Mouse (Mus musculus): ENCODE data around the gene 4930503B20Rik. TPM values are rescaled to one million over a fixed set of nuclear protein-coding genes. Genes with fewer than 3 reads are reported as not detected.

The 4930503B20Rik gene
- polyA plus RNA-seq, 1 experiment from 2014 or later, result not detected

DNA sequence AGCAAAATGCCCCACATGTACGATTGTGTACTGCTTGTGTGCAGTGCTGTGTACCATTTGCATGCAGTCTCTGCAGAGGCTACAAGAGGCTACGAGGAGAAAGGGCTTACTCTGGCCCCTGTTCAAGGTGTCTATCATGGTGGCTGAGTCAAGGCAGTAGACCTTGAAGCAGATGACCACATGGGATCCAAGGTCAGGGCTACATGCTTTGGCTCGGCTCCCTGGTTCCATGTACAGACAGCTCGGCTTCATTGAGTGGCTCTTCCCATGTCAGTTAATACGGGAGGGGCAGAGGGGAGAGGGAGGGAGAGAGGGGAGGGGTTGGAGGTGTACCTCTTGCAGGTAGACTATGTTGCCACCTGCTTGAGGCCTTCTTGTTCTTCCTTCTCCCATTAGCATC, 1.3 kb upstream of the 4930503B20Rik start:
- DNase-seq (ENCODE audit: low spot score), result no peak

DNA sequence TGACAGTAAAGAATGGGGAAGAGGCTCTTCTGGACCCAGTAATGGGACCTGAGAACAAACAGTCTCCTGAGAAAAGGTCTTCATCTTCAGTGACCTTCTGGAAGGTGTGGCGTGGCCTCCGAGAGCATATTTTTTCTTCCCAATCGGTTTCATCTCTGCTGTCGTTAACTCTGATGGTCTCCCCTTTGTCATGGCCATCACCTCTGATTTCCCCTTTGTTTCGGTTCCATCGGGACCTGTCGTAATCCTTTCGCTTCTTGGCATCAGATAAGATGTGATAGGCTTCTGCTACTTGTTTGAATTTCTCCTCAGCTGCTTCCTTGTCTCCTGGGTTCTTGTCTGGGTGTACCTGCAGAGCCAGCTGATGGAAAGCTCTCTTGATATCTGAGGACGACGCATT, 401 bp downstream of the 4930503B20Rik start:
- no peak for DNase-seq (ENCODE audit: low spot score)

DNA sequence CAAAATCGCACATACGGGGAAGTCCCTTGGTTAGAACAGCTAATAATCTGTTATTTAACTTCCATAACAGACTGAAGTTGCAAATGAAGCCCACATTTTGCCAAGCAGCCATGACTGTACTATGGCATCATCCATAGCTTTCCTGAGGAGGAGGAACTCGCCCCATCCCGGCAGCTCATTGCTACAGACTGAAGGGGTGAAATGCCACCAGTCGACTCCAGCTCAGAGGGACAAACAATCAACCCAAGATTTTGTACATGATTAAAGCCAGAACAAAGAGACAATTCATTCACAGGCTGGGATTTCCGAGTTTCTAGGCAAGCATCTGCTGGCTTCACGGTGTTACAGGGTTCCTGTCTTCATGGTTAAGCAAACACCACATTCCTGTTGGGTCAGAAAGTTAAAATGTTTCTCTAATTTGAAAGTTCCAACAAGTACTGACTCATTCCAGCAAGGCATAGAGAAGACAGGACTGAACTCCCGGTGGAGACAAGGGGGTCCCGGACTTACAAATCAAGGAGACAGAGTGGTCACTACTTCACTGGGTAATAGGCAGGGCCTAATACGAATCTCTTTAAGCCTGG, 1.7 kb downstream of the 4930503B20Rik start:
- DNase-seq (ENCODE audit: low spot score), result no peak

DNA sequence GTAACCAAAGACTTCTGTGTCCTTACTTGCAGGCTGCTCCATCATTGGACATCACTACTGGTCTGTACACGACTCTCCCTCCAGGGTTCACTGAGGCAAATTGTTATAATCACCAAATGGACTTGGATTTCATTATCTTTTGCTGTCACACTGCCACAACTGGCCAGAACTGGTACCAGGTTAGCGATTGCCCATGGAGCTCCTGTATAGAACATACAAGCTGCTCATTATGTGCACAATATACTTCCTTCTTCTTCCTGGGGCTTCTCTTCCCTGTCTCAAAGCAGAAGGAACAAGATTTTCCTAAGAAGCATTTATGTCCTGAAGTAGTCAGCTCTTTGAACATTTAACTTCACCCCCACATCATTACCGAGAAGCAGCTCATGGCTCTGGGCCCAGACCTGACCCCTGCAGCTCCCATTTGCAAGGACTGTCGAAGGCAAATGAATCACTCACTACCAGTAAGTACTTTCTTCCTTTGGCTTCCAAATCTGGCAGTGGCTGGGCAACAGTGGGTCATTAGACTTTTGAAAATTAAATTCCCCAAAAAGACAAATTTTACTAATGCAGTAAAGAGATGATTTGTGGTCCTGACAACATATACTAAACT, 9.2 kb downstream of the 4930503B20Rik start:
- DNase-seq (ENCODE audit: low spot score), result no peak

DNA sequence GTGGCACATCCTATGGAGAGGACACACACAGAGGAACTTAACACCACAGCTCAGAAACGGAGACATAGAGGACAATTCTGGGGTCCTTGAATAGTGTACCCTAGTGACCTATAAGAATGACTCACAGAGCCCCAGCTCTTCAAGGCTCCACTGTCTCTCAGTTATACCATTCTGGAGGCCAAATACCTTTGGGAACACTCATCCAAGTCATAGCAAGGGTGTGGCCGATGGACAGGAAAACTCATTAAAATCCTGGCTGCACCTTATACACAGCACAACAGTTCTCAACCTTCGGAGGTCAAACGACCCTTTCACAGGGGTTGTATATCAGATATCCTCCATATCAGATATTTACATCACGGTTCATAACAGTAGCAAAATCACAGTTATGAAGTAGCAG, 18.6 kb downstream of the 4930503B20Rik start:
- DNase-seq (ENCODE audit: low spot score), result no peak

DNA sequence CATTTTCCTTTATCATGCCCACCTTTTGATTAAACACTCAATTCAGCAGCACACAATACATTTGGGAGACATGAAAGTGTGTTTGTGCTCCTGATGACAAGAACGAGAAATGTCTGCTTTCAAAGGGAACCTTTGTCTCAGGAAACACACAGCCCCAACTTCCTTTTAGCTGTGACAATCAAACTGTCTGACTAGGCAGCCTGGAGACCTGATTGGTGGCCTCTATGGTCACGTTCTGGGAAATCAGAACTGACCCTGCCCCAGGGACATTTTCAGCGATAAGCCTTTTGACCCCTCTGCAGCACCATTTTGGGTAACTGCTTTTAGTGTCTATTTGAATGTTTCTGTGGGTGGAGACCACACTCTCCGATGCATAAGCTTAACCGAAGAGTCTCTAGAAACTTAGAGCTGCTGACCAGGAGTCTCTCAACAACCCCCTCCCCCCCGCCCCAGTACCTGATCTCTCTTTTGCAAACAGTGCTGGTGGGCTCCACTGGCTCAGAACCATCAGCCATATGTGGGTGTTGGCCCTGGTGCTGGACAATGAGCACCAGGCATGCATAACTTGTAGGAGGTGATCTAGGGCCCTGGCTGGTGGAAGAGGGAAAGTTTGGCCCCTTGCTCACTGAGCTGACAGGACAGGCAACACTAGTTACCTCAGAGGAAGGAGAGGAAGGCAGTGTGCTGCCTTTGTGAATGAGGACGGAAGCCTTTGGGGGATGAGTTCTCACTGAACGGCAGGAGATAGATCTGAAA, 22.7 kb downstream of the 4930503B20Rik start:
- DNase-seq (ENCODE audit: low spot score), result no peak

DNA sequence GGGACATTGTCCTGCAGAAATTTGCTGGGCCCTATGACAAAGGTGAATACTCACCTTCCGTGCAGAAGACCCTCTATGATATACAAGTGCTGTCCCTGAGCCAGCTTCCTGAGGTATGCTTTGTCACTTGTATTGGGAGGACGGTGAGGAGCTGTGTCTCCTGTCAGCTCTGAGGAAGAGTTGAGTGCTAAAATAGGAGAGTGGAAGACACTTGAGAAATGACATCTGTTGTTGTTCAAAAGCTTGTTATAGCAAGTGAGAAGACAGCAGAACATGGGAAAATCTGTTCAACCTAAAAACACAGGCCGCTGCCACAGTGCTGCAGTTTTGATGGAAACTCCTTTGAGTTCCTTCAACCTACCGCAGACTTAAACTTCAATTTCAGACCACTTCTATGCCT, 25.4 kb downstream of the 4930503B20Rik start:
- DNase-seq (ENCODE audit: low spot score), result no peak

DNA sequence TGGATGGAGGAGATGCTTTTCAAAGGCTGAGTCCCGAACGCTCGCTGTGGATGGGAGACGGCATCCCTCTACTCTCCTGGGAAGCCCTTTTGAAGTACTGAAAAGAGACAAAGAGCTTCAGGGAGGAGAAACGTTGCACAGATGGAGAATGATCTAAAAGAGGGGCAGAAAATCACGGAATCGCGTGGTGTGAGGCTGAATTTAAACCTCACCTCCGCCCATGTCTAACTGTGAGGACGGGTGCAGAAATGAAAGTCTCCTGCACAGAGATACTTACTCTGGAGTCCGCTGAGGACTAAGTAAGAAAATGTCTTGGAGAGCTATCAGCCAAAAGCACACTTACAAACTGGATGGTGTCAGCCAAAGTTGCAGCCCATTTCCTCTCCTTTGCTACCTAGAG, 29.2 kb downstream of the 4930503B20Rik start:
- no peak for DNase-seq (ENCODE audit: low spot score)

DNA sequence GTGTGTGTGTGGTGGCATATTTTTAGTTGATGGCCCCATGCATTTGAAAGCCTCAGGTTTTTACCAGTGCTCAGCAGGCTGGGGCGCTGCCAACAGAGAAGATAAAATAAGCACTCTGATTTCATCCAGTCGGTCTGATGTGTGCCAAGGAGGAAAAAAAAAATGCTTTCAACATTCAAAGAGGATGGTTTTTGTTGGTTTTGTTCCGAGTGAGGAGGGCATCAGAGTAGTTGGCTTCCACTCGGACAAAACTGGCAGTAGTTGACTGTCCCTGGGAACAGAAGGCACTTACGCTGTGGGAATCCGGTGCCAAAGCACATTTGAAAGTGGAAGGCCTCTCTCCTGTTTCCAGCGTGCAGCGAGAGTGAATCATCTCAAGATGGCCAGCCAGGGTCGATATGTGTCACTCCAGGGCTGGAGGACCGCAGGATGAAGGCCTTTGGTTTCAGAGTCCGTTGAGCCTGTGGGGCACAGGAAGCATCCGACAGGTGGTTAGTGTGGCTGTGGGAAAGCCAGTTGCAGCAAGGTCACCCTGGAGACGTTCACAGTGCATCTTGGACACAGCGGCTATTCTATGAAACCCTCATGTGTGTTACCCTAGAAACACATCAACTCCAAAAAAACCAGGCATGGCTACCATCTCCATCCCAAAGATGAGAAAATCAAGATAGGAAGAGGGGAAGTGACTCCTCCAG, 30.4 kb downstream of the 4930503B20Rik start:
- no peak for DNase-seq (ENCODE audit: low spot score)

DNA sequence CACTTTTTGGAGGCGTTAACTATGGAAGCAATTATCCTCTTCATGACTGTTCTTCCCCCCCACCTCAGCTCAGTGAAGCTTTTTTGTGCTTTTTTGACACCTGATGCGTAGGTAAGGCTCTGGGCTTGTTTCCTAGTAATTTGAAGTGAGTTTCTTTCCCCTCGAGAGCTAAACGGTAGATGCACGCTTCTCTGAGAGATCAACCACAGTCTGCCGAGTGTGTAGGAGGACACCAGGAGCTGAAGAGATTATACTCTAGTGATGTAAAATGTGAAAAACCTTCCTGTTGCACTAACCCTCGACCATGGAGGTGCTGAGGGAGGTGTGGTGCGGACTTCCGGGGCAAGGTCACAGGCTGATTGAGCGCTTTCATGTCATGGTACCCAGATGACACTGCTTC, 31.0 kb downstream of the 4930503B20Rik start:
- DNase-seq (ENCODE audit: low spot score), result no peak

DNA sequence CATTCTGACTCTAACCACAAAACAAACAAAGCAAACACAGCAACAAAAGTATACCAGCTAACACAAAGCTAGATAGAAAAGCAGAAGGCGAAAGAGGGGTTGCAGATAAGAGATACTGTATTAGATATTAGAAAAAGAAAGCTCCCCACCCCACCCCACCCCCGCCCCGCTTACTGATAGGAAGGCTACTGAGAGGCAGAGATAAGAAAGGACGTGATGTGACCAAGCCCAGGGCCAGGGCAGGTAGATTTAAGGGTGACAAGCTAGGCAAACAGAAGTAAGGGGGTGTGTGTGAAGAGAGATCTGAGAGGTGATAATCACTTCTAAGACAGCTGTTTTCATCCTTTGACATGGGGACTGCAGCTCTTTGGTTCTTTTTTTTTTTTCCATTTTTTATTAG, 32.8 kb downstream of the 4930503B20Rik start:
- no peak for DNase-seq (ENCODE audit: low spot score)

DNA sequence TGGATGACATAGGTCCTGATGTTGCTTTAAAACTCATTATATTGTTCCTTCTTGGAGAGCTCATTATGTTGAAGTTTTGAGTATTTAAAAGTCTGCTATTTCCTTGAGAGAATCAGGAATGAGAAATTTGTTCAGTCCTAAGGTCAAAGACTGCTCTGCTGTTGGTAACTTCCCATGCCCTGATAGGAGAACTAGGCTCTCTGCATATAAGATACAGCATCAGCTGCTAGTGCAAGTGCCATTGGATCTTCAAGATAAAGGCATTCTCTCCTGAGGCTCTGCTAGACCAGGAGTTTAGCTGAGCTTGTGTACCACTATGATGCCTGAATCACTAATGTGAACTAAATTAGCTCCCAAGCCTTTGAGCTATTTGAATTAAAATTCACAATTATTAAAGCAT, 33.2 kb downstream of the 4930503B20Rik start:
- no peak for DNase-seq (ENCODE audit: low spot score)

DNA sequence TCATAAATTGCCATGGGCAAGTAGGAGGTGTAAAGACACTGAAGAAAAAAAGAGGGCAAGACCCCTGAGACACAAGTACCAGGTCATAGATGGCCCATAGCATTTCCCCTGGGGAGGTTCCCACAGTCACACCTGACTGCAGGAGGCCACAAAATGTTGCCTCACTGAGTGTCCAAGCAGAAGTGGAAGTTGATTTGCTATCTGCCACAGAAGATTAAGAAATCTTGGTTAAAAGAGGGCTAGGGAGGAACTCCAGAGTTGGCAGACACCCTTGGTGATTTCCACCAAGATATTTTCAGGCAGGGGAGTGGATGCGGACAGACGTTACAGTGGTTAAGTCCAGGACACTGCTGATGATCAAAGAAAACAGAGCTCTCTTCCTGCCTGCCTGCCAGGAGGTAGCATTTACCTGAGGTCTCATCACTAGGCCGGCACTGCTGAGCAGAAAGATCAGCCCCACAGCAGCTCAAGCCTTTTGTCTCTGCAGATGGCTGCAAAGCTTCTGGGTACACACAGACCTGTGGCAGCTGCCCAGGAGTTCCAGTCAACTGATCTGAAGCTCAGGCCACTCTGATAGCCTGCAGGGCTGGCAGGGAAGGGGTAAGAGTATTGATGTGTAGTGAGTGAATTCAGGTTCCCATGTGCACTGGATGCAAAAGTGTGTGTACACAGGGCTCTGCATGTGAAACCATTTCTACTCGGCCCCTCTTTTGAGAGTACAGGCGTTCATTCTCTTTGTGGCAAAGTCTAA, 34.4 kb downstream of the 4930503B20Rik start:
- DNase-seq (ENCODE audit: low spot score), result no peak

DNA sequence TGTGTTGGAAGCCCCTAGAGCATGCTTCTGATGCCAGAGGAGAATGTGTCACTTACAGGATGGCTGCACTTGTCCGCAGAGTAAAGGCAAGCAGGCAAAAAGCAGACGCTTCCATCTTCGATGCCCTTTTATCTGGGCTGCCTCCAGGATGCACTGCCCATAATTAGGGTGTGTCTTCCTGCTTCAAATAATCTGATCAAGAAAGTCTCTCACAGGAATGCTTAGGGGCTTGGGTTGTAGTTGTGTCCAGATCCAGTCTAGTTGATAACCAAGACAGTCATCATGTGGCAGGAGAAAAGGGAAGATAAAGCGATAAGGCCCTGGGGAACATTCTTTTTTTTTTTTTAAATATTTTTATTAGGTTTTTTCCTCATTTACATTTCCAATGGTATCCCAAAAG, 35.6 kb downstream of the 4930503B20Rik start, which contains the start of gene Dnase2b:
Gene Dnase2b (minus strand): TSS at position 101 of the 400 bp plus-strand sequence.
- no peak for DNase-seq (ENCODE audit: low spot score)

DNA sequence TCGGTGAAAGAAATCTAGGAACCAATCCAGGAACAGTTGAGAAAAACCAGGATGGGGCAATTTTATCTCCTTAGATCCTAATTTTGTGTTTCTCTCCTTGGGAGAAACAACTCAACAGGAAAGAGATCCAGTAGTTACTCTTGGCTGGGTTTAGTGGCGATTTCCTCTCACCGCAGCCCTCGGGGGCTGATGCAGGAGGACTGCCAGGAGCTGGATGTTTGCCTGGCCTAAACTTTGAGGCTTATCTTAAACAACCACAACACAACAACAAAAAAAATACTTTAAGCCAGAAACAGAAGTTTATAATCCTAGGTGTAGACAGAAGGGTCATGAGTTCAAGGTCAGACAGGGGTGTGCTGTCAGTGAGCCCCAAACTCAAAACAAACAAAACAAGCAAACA, 39.3 kb downstream of the 4930503B20Rik start:
- DNase-seq (ENCODE audit: low spot score), result no peak

DNA sequence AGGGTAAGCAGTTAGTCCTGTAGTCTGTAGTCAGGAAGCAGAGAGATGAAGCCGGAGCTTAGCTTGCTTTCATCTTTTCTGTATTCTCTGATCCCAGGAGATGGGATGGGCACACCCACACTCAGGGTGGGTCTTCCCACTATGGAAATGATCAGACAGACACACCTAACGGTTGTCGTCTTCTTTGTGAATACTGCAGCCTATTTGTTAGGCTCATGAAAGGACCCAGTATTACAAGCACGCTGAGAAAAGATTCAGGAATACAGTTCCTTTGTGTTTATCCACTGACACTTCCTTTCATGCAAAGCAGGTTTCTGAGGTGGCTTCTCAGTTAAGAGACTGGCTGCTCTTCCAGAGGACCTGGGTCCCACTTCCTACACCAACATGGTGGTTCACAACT, 39.9 kb downstream of the 4930503B20Rik start:
- no peak for DNase-seq (ENCODE audit: low spot score)

DNA sequence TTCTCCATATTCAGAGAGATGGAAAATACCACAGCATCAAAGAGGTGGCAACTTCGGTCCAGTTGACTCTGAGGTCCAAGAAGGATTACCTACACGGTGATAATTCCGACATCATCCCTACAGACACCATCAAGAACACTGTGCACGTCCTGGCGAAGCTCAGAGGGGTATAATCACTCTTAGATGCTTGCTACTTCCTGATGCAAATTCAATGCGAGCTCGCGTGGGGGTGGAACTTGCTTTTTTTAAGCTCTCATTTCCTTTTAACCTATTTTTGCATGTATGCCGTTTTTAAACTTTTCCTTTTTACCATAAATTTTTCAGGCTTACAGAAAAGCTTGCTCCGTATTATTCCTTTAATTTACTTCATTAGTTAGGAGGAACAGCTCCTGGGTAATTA, 40.8 kb downstream of the 4930503B20Rik start:
- no peak for DNase-seq (ENCODE audit: low spot score)

DNA sequence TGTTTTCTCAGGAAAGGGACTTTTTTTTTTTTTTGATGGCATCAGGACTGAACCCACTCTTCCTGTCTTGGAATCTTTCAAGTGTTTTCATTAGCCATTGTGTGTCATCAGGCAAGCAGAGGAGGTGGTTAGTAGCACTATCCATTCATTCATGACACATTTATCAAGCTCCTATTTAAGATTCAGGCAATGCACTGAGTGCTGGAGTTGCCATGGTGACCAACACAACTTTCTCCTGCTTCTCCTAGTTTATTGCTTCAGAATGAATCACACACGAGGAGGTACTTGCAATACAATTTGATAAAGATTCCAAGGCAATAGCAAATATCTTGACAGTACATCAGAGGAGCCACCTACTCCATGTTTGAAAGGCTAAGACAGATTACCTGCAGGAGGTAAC, 43.7 kb downstream of the 4930503B20Rik start:
- no peak for DNase-seq (ENCODE audit: low spot score)

DNA sequence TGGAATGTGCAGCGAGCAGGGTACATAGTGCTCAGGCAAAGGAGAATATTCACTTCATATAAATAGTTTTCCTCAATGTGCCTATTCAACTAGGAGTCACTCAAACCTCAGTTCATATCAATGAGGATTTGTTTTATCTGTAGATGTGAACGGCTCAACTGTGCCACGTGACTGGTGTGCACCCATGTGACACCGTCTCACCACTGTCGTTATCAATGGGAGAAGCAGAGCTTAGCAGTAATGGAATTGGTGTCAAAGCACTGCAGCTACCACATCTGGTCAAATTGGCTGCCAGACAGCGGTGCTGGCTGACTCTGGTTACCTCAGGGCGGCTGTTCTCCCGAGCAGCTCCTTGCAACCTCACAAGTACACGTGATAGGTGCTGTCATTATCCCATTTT, 46.5 kb downstream of the 4930503B20Rik start:
- no peak for DNase-seq (ENCODE audit: low spot score)

DNA sequence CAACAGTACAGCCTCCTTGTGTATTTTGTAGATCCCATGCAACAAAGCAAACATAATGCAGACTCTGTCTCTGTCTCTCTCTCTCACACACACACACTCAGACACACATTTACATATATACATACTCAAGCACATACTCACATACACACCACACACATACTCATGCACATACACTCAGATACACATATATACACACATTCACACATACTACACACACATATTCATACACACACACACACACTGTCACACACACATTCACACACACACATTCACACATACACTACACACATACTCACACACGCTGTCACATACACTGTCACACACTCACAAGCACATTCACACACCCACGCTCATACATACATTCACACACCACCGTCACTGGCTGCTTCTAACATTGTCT, 48.6 kb downstream of the 4930503B20Rik start:
- DNase-seq (ENCODE audit: low spot score), result no peak

DNA sequence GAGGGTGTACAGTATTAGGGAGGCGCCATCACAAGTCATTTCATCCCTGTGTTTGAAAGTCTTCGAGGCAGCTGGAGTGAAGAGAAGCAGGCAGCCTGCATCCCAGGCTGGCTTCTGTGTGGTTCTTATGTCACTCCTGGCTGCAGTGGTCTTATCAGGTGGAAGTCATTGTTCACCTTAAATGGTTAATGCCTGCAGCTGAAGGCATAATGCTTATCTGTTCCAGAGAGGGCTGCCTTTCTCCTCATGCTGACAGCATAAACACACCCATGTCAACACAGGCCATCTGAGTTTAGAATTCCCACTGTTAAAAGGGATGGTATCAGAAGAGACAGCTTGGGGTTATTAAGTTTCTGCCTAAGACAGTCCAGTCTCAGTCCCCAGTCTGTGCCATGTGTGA, 49.9 kb downstream of the 4930503B20Rik start:
- no peak for DNase-seq (ENCODE audit: low spot score)
